Mouse (Mus musculus) CH12.LX (cell line): Measurements from ENCODE around the gene Nudt16l1.

Experiments
- CHD2 ChIP-seq: IDR thresholded peaks from 2 replicates; pipeline ENCODE4 v1.6.1; 2011; ENCODE audit warnings: low read length, improper control_type of control experiment
- CTCF ChIP-seq, 2 experiments: IDR thresholded peaks in 1 of 2; conservative IDR thresholded peaks in 1 of 2; 2 replicates each; pipeline ENCODE4 v1.5.1; 2011 to 2012; ENCODE audit warnings: low read depth in 2 of 2, low read length in 2 of 2, improper control_type of control experiment in 1 of 2, inconsistent platforms in 1 of 2, mild to moderate bottlenecking in 1 of 2, moderate library complexity in 1 of 2
- EP300 ChIP-seq: IDR thresholded peaks from 2 replicates; pipeline ENCODE4 v1.6.1; 2011; ENCODE audit warnings: low read length, improper control_type of control experiment
- ETS1 ChIP-seq: conservative IDR thresholded peaks from 2 replicates; pipeline ENCODE4 v1.6.1; 2012; ENCODE audit warnings: low read depth, mild to moderate bottlenecking, inconsistent platforms, low read length, improper control_type of control experiment, moderate library complexity
- HCFC1 ChIP-seq: IDR thresholded peaks from 2 replicates; pipeline ENCODE4 v1.6.1; 2012; ENCODE audit warnings: low read depth, mild to moderate bottlenecking, inconsistent platforms, low read length, improper control_type of control experiment
- IRF4 ChIP-seq: IDR thresholded peaks from 2 replicates; pipeline ENCODE4 v1.6.1; 2014; ENCODE audit warnings: low read depth, mild to moderate bottlenecking, inconsistent platforms, low read length, improper control_type of control experiment
- MEF2A ChIP-seq: IDR thresholded peaks from 2 replicates; pipeline ENCODE4 v1.6.1; 2014; ENCODE audit warnings: low read depth, mild to moderate bottlenecking, inconsistent platforms, low read length, improper control_type of control experiment, borderline replicate concordance
- MXI1 ChIP-seq: IDR thresholded peaks from 2 replicates; pipeline ENCODE4 v1.6.1; 2011; ENCODE audit warnings: mild to moderate bottlenecking, low read depth, low read length, improper control_type of control experiment
- NRF1 ChIP-seq: IDR thresholded peaks from 2 replicates; pipeline ENCODE4 v1.6.1; 2014; ENCODE audit warnings: low read depth, mild to moderate bottlenecking, inconsistent platforms, low read length, improper control_type of control experiment, moderate library complexity
- PAX5 ChIP-seq: IDR thresholded peaks from 2 replicates; pipeline ENCODE4 v1.6.1; 2012; ENCODE audit warnings: low read length, inconsistent platforms, mixed read lengths
- SIN3A ChIP-seq: IDR thresholded peaks from 2 replicates; pipeline ENCODE4 v1.6.1; 2012; ENCODE audit warnings: low read length, improper control_type of control experiment, inconsistent platforms
- SMC3 ChIP-seq: IDR thresholded peaks from 2 replicates; pipeline ENCODE4 v1.6.1; 2011; ENCODE audit warnings: low read depth, low read length, improper control_type of control experiment

DNA sequence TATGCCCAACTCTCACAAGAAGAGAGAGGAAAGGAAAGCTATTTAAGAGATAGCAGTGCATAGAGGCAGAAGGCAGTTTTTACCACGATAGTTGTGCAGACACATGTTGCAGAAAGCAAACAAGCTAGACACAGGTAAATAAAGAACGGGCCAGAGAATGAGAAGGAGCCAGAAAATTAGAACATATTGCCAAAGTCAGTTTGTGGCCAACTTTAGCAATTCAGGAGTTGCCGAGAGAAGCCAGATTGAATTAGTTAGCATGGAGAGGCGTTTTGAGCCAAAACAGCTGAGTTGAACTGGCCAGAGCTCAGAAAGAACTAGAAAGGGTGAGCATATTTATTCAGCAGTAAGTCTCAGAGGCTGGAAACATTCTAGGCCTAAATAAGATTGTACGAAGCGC is 46.4 kb upstream of the Nudt16l1 start:
- TF ChIP-seq SIN3A, result no peak
- no peak for TF ChIP-seq CTCF (conservative IDR thresholded peaks at IDR 0.05 in 1 of 2, IDR thresholded peaks at IDR 0.05 in 1 of 2; ENCODE audit: low read depth in 2 of 2, low read length in 2 of 2)
- no peak for TF ChIP-seq PAX5
- TF ChIP-seq MEF2A, result no peak
- no peak for TF ChIP-seq NRF1
- TF ChIP-seq SMC3, result no peak
- TF ChIP-seq HCFC1, result no peak
- no peak for TF ChIP-seq EP300
- no peak for TF ChIP-seq CHD2
- no peak for TF ChIP-seq ETS1
- TF ChIP-seq IRF4, result no peak
- TF ChIP-seq MXI1, result no peak
